ENCODE assay signal across 11 mouse cellular contexts in the genomic region with DNA sequence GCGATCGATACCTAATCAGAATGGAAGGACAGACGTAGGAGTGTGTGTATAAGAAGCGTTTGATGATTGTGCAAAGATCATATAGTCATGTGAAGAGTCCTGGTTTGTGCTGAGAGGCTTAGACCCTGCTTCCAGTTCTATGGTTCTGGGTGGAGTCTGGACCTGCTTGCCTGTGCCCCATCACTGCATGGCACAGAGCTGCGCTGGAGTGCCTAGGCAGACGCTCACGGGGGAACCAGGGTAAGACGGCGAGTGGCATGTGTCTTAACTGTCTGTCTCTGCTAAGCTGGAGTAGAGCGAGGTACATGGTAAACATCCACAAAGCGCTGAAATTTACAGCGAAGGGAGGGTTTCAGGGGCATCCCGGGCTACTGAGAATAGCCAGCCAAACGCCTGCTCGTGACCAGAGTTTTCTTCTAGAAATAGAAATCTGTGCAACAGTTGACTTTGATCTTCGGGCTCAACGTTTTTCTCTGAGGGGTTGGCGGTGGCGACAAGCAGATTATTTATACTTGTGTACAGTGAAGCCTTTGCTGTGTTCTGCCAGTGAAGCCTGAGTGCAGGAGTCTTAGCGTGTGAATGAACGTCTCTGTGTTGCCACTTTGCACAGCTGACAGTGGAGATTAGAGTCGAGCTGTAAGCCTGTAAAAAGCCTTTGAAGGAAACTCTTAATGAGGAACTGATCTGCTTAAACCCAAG.
A peak's percentile ranks its signal among the peaks of the same experiment; 100 is the strongest.
DNase-seq lines count a peak whose midpoint lies in the region; ATAC-seq lines count a peak whose summit lies in the region.
"Had no signal": no experiment of that assay in that cellular context is flagged by ENCODE, and none has a peak within 500 bp of the region (broad histone marks: within the 10 kb centered on the region; RNA-seq: fewer than 3 reads in every experiment).

No protein-coding gene starts in this region.

- H3K9me3 ChIP-seq in heart, embryonic 13.5 days, result no peaks in the 10 kb centered on the region
- H3K9me3 ChIP-seq: intestine, embryonic 15.5 days had no signal

- H3K4me1 ChIP-seq in heart, embryonic 13.5 days, result peaks cover 12% of the 10 kb centered on the region
- H3K4me1 ChIP-seq: intestine, embryonic 15.5 days had no signal

- intact Hi-C loops in heart, postnatal 14 days (cut with DNase I), result no loop called here

- H3K4me2 ChIP-seq in heart, embryonic 13.5 days, result peak overlapping the region; percentile 57
- H3K4me2 ChIP-seq: intestine, embryonic 15.5 days had no signal

- H3K9ac ChIP-seq in heart, embryonic 13.5 days, result peak overlapping the region; percentile 28; the same call in 1 of the 2 replicates
- H3K9ac ChIP-seq: intestine, embryonic 15.5 days had no signal

- H3K27ac ChIP-seq in heart, embryonic 13.5 days (replicated peaks), result 0 out of 2 replicates have a peak overlapping the region, but pooled peaks have one; percentile 28
- H3K27ac ChIP-seq: intestine, embryonic 15.5 days had no signal

- no peaks in the 10 kb centered on the region for H3K27me3 ChIP-seq in heart, embryonic 13.5 days (replicated peaks)
- H3K27me3 ChIP-seq: CH12.LX; intestine, embryonic 15.5 days had no signal

- ATAC-seq in heart, embryonic 13.5 days (ENCODE audit: extremely low read depth, insufficient number of reproducible peaks, low FRiP score, low TSS enrichment), result no peak
- ATAC-seq: intestine, embryonic 15.5 days had no signal

- no peaks in the 10 kb centered on the region for H3K36me3 ChIP-seq in heart, embryonic 13.5 days
- H3K36me3 ChIP-seq: intestine, embryonic 15.5 days had no signal

- DNase-seq in heart, postnatal 14 days, result no peak
- DNase-seq in thymus, postnatal 25 days, result peak; percentile 13
- DNase-seq in thymus, adult 18-20 months, result no peak
- peak; percentile 34 to 48 for DNase-seq in layer of hippocampus, postnatal 10 days (ENCODE audit: low spot score in 2 of 2)
- no peak for DNase-seq in Muller cell, postnatal 12 days (ENCODE audit: inconsistent ontology term)
- no peak for DNase-seq in natural killer cell, adult 2 months (ENCODE audit: low spot score in 2 of 2)
- no peak for DNase-seq in kidney, postnatal 25 days
- DNase-seq: cerebellum, adult 8-10 months had no signal

- peak overlapping the region; percentile 16; the same call in 1 of the 2 replicates for H3K4me3 ChIP-seq in heart, embryonic 13.5 days
- H3K4me3 ChIP-seq: intestine, embryonic 15.5 days had no signal

- 46% methylated on average over 22 of the region's 22 CpGs for WGBS in heart, embryonic 13.5 days

Comparison
In these comparisons a context has a peak if more than half of its experiments do, and no peak if none do; other contexts are left out.
1. DNase-seq: peak in thymus, postnatal 25 days (single experiment) and layer of hippocampus, postnatal 10 days (2 of 2); none in heart, postnatal 14 days (0 of 2), thymus, adult 18-20 months (0 of 2), Muller cell, postnatal 12 days (single experiment), natural killer cell, adult 2 months (0 of 2) and kidney, postnatal 25 days (0 of 2).